Mouse (Mus musculus) MEL (cell line): Measurements from ENCODE around the gene R3hcc1l. TPM values are rescaled to one million over a fixed set of nuclear protein-coding genes. Genes with fewer than 3 reads are reported as not detected.

Experiments used
- DNase-seq: peaks from one replicate; pipeline ENCODE4 v3.0.0; 2011; ENCODE audit warnings: low read depth, low spot score
- H3K27ac ChIP-seq: 2 replicates; pipeline ENCODE4 v1.5.1; 2012; ENCODE audit warnings: low read depth, mild to moderate bottlenecking, control low read depth, low read length, moderate library complexity; ENCODE audit not compliant: control insufficient read depth
- H3K27me3 ChIP-seq, 2 experiments: fragments of 150-350 bp in 1 of 2; sonication (generic) in 1 of 2; 2 replicates each; pipeline ENCODE4 v1.6.1; 2012; ENCODE audit warnings: low read length in 2 of 2, mild to moderate bottlenecking in 2 of 2, improper control_type of control experiment in 1 of 2, moderate library complexity in 1 of 2; ENCODE audit not compliant: insufficient read depth in 2 of 2, control insufficient read depth in 1 of 2
- H3K36me3 ChIP-seq, 2 experiments: 2 replicates each; pipeline ENCODE4 v1.6.1; 2012 to 2014; ENCODE audit warnings: low read length in 2 of 2, improper control_type of control experiment in 1 of 2, inconsistent platforms in 1 of 2, mild to moderate bottlenecking in 1 of 2; ENCODE audit not compliant: insufficient read depth in 2 of 2, control insufficient read depth in 1 of 2
- H3K4me1 ChIP-seq, 2 experiments: fragments of 150-350 bp in 1 of 2; sonication (generic) in 1 of 2; 2 replicates each; pipeline ENCODE4 v1.6.1; 2012; ENCODE audit warnings: low read length in 2 of 2, improper control_type of control experiment in 1 of 2, mild to moderate bottlenecking in 1 of 2; ENCODE audit not compliant: insufficient read depth in 2 of 2, control insufficient read depth in 1 of 2
- H3K4me3 ChIP-seq, 2 experiments: fragments of 150-350 bp in 1 of 2; sonication (generic) in 1 of 2; 2 replicates each; pipeline ENCODE4 v1.5.1; 2012; ENCODE audit warnings: low read depth in 2 of 2, low read length in 2 of 2, mild to moderate bottlenecking in 2 of 2, moderate library complexity in 2 of 2, control low read depth in 1 of 2, improper control_type of control experiment in 1 of 2; ENCODE audit not compliant: control insufficient read depth in 1 of 2, insufficient read depth in 1 of 2
- H3K79me2 ChIP-seq: 2 replicates; pipeline ENCODE4 v1.6.1; 2012; ENCODE audit warnings: mild to moderate bottlenecking, low read length, moderate library complexity; ENCODE audit not compliant: control insufficient read depth, poor library complexity, insufficient read depth
- H3K9ac ChIP-seq: 2 replicates; pipeline ENCODE4 v1.6.1; 2012; ENCODE audit warnings: low read depth, mild to moderate bottlenecking, control low read depth, low read length, moderate library complexity; ENCODE audit not compliant: control insufficient read depth, poor library complexity, severe bottlenecking
- H3K9me3 ChIP-seq: fragments of 150-350 bp; sonication (generic); replicated peaks from 2 replicates; pipeline ENCODE4 v1.6.1; 2012; ENCODE audit warnings: mild to moderate bottlenecking, low read length, improper control_type of control experiment, moderate library complexity; ENCODE audit not compliant: insufficient read depth
- E2F4 ChIP-seq: IDR thresholded peaks from 2 replicates; pipeline ENCODE4 v1.6.1; 2011; ENCODE audit warnings: low read depth, low read length, improper control_type of control experiment, borderline replicate concordance
- ELF1 ChIP-seq: IDR thresholded peaks from 2 replicates; pipeline ENCODE4 v1.6.1; 2014; ENCODE audit warnings: low read depth, mild to moderate bottlenecking, inconsistent platforms, low read length, improper control_type of control experiment, moderate library complexity
- EP300 ChIP-seq, 2 experiments: IDR thresholded peaks; 2 replicates each; pipeline ENCODE4 v1.6.1; 2011; ENCODE audit warnings: improper control_type of control experiment in 2 of 2, low read length in 2 of 2, low read depth in 1 of 2, mild to moderate bottlenecking in 1 of 2
- JUND ChIP-seq: IDR thresholded peaks from 2 replicates; pipeline ENCODE4 v1.6.1; 2011; ENCODE audit warnings: low read depth, mild to moderate bottlenecking, improper control_type of control experiment, low read length
- MAX ChIP-seq: IDR thresholded peaks from 2 replicates; pipeline ENCODE4 v1.6.1; 2011; ENCODE audit warnings: low read length, improper control_type of control experiment
- MEF2A ChIP-seq: IDR thresholded peaks from 2 replicates; pipeline ENCODE4 v1.6.1; 2014; ENCODE audit warnings: low read depth, mild to moderate bottlenecking, inconsistent platforms, low read length, improper control_type of control experiment; ENCODE audit not compliant: poor library complexity, insufficient replicate concordance, severe bottlenecking; ENCODE audit errors: extremely low read depth
- MXI1 ChIP-seq: IDR thresholded peaks from 2 replicates; pipeline ENCODE4 v1.6.1; 2011; ENCODE audit warnings: mild to moderate bottlenecking, low read depth, low read length, improper control_type of control experiment
- MYB ChIP-seq: IDR thresholded peaks from 2 replicates; pipeline ENCODE4 v1.6.1; 2011; ENCODE audit warnings: mild to moderate bottlenecking, low read depth, low read length, improper control_type of control experiment
- MYC ChIP-seq: IDR thresholded peaks from 2 replicates; pipeline ENCODE4 v1.6.1; 2011; ENCODE audit warnings: low read depth, mild to moderate bottlenecking, low read length, improper control_type of control experiment, moderate library complexity
- NRF1 ChIP-seq: IDR thresholded peaks from 2 replicates; pipeline ENCODE4 v1.6.1; 2014; ENCODE audit warnings: low read depth, mild to moderate bottlenecking, inconsistent platforms, low read length, improper control_type of control experiment, moderate library complexity; ENCODE audit not compliant: poor library complexity, insufficient read depth, severe bottlenecking
- SIN3A ChIP-seq: IDR thresholded peaks from 2 replicates; pipeline ENCODE4 v1.6.1; 2012; ENCODE audit warnings: low read length, improper control_type of control experiment, inconsistent platforms
- TBP ChIP-seq: IDR thresholded peaks from 2 replicates; pipeline ENCODE4 v1.8.0; 2011; ENCODE audit warnings: low read depth, low read length, improper control_type of control experiment
- USF1 ChIP-seq: IDR thresholded peaks from 2 replicates; pipeline ENCODE4 v1.6.1; 2014; ENCODE audit warnings: low read depth, mild to moderate bottlenecking, inconsistent platforms, low read length, improper control_type of control experiment, moderate library complexity
- USF2 ChIP-seq, 2 experiments: IDR thresholded peaks; 2 replicates each; pipeline ENCODE4 v1.6.1; 2011 to 2012; ENCODE audit warnings: improper control_type of control experiment in 2 of 2, low read length in 2 of 2, borderline replicate concordance in 1 of 2, inconsistent platforms in 1 of 2, low read depth in 1 of 2, mild to moderate bottlenecking in 1 of 2; ENCODE audit not compliant: insufficient read depth in 1 of 2
- ZC3H11A ChIP-seq: IDR thresholded peaks from 2 replicates; pipeline ENCODE4 v1.6.1; 2012; ENCODE audit warnings: low read depth, mild to moderate bottlenecking, inconsistent platforms, low read length, improper control_type of control experiment
- ZNF384 ChIP-seq: IDR thresholded peaks from 2 replicates; pipeline ENCODE4 v1.6.1; 2012; ENCODE audit warnings: low read depth, mild to moderate bottlenecking, inconsistent platforms, low read length, improper control_type of control experiment
- polyA plus RNA-seq, 2 experiments: library from polyadenylated mRNA; stranded (reverse) in 1 of 2; unstranded in 1 of 2; fragments of >175 nt in 1 of 2; fragments of >200 nt in 1 of 2; gene quantifications; 2 replicates each; pipeline versions ENCODE4 v1.2.1 to v1.2.4; 2012; ENCODE audit warnings: low replicate concordance in 2 of 2, low read depth in 1 of 2; ENCODE audit not compliant: insufficient read length in 2 of 2, insufficient read depth in 1 of 2, missing spikeins in 1 of 2
- total RNA-seq: library from RNA; depleted of rRNA; stranded (reverse); fragments of 300-350 nt; gene quantifications from 2 replicates; pipeline ENCODE4 v1.2.3, GENCODE M21; 2012

R3hcc1l gene
- total and polyA plus RNA-seq, 3 experiments = 14.8 to 119 (median 21.5) TPM

- no peaks in the 10 kb centered on the region for H3K36me3 ChIP-seq
- no peak overlapping the region for H3K4me3 ChIP-seq
- no peak overlapping the region for H3K9ac ChIP-seq
- H3K79me2 ChIP-seq = no peaks in the 10 kb centered on the region
- H3K9me3 ChIP-seq = no peaks in the 10 kb centered on the region
- TF ChIP-seq SIN3A = no peak
- no peak for TF ChIP-seq MAX
- TF ChIP-seq MEF2A = no peak
- TF ChIP-seq ZC3H11A = no peak
- H3K4me1 ChIP-seq = no peaks in the 10 kb centered on the region
- DNase-seq = no peak
- peaks cover 4 to 13% of the 10 kb centered on the region in 2 experiments for H3K27me3 ChIP-seq
- H3K27ac ChIP-seq = no peak overlapping the region
These were observed 8.0 kb upstream of the R3hcc1l start for GRCm38 (mm10) chr19:42510276-42511171.

- peaks cover 0 to 11% of the 10 kb centered on the region in 2 experiments; a peak in 2 of 4 replicates for H3K4me1 ChIP-seq
- TF ChIP-seq NRF1 (no peak), JUND (no peak), E2F4 (no peak), MXI1 (no peak)
- TF ChIP-seq, all 39 proteins: peak for 0
- DNase-seq = no peak
- H3K36me3 ChIP-seq = peaks cover 0 to 12% of the 10 kb centered on the region in 2 experiments; a peak in 2 of 4 replicates
- peaks cover 17% of the 10 kb centered on the region for H3K79me2 ChIP-seq
- H3K9me3 ChIP-seq = no peaks in the 10 kb centered on the region
- no peak overlapping the region for H3K4me3 ChIP-seq
- H3K27me3 ChIP-seq = no peaks in the 10 kb centered on the region; a peak in 1 of 4 replicates
- H3K27ac ChIP-seq = no peak overlapping the region
- H3K9ac ChIP-seq = no peak overlapping the region
These were observed 2.9 kb upstream of the R3hcc1l start for GRCm38 (mm10) chr19:42515656-42516055.

DNA sequence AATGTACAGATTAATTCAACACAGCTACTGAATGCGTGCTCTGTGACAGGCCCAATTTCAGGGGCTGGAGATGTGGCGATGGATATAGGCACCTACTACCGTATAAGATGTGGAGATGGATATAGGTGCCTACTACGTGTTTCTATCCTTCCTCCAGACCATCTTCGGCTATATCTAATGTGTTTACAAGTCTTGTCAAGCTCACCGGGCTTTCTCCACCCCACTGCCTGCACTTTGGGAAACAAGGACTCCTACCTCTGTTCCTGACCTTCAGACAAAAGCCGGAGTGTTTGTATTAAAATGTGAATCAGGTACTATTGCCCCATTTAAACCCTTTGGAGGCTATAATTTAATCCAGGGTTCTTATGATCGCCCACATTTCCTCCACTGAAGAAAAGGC, 2.4 kb upstream of the R3hcc1l start:
- H3K27me3 ChIP-seq = no peaks in the 10 kb centered on the region; a peak in 1 of 4 replicates
- TF ChIP-seq USF1 = no peak
- TF ChIP-seq EP300 (IDR thresholded peaks at IDR 0.05; ENCODE audit: low read depth in 1 of 2, low read length in 2 of 2) = no peak
- TF ChIP-seq MYC = no peak
- no peak for TF ChIP-seq TBP
- no peak for TF ChIP-seq NRF1
- no peak for TF ChIP-seq USF2 (IDR thresholded peaks at IDR 0.05; ENCODE audit: borderline replicate concordance in 1 of 2, insufficient read depth in 1 of 2, low read depth in 1 of 2, low read length in 2 of 2)
- no peak for TF ChIP-seq MEF2A
- TF ChIP-seq MYB = no peak
- TF ChIP-seq SIN3A = no peak
- no peak for TF ChIP-seq ELF1
- no peak for TF ChIP-seq ZNF384
- H3K9ac ChIP-seq = no peak overlapping the region
- no peak for DNase-seq
- peaks cover 20% of the 10 kb centered on the region for H3K79me2 ChIP-seq
- no peak overlapping the region for H3K4me3 ChIP-seq
- no peak overlapping the region for H3K27ac ChIP-seq
- peaks cover 0 to 15% of the 10 kb centered on the region in 2 experiments; a peak in 3 of 4 replicates for H3K36me3 ChIP-seq
- H3K9me3 ChIP-seq = no peaks in the 10 kb centered on the region
- H3K4me1 ChIP-seq = peaks cover 0 to 13% of the 10 kb centered on the region in 2 experiments; a peak in 3 of 4 replicates
